Mouse (Mus musculus): ENCODE results near the gene Sgsm2. TPM values are rescaled to one million over a fixed set of nuclear protein-coding genes. Genes with fewer than 3 reads are reported as not detected.

The Sgsm2 gene
- polyA plus RNA-seq, 1 experiment = 2.3 TPM

GRCm38 (mm10) chr11:74831606-74832451 lies 65.0 kb downstream of the Sgsm2 start:
- H3K27ac ChIP-seq (ENCODE audit: insufficient read depth, low read depth, low read length) = peak overlapping the region; percentile 93
- H3K4me1 ChIP-seq (ENCODE audit: control insufficient read depth, insufficient read depth, low read length) = peaks cover 53% of the 10 kb centered on the region
- TF ChIP-seq CTCF (IDR thresholded peaks at IDR 0.05; ENCODE audit: low read depth, low read length) (no peak), POLR2A (IDR thresholded peaks at IDR 0.05; ENCODE audit: borderline replicate concordance, low read depth, low read length) (peak; percentile 62; the same call in 1 of the 2 replicates)
- H3K4me3 ChIP-seq (ENCODE audit: insufficient read depth, low read length) = peak overlapping the region; percentile 83

GRCm38 (mm10) chr11:74831191-74831605 lies 65.7 kb downstream of the Sgsm2 start:
- H3K4me1 ChIP-seq (ENCODE audit: control insufficient read depth, insufficient read depth, low read length) = peaks cover 54% of the 10 kb centered on the region

GRCm38 (mm10) chr11:74830256-74831161 lies 66.4 kb downstream of the Sgsm2 start, which contains the start of gene Mnt:
Gene Mnt, plus strand, starts transcription at chr11:74830920.
- no peak for TF ChIP-seq POLR2A (IDR thresholded peaks at IDR 0.05; ENCODE audit: borderline replicate concordance, low read depth, low read length)
- no peak for TF ChIP-seq CTCF (IDR thresholded peaks at IDR 0.05; ENCODE audit: low read depth, low read length)
- Histone ChIP-seq H3K4me3 (ENCODE audit: insufficient read depth, low read length) (peak within 1 kb of the TSS; percentile 83), H3K27ac (ENCODE audit: insufficient read depth, low read depth, low read length) (peak within 1 kb of the TSS; percentile 95), H3K4me1 (ENCODE audit: control insufficient read depth, insufficient read depth, low read length) (peaks cover 52% of the 10 kb centered on the region)

More at GRCm38 (mm10) chr11:74831191-74831605, 65.7 kb downstream of the Sgsm2 start:
- Histone ChIP-seq H3K4me3 (ENCODE audit: insufficient read depth, low read length) (peak overlapping the region; percentile 83), H3K27ac (ENCODE audit: insufficient read depth, low read depth, low read length) (peak overlapping the region; percentile 88)
- TF ChIP-seq POLR2A (IDR thresholded peaks at IDR 0.05; ENCODE audit: borderline replicate concordance, low read depth, low read length) = no peak
- TF ChIP-seq CTCF (IDR thresholded peaks at IDR 0.05; ENCODE audit: low read depth, low read length) = no peak

GRCm38 (mm10) chr11:74829812-74830211 lies 67.0 kb downstream of the Sgsm2 start:
- H3K27ac ChIP-seq (ENCODE audit: insufficient read depth, low read depth, low read length) = peak overlapping the region; percentile 95
- TF ChIP-seq CTCF (IDR thresholded peaks at IDR 0.05; ENCODE audit: low read depth, low read length) (no peak), POLR2A (IDR thresholded peaks at IDR 0.05; ENCODE audit: borderline replicate concordance, low read depth, low read length) (no peak)

DNA sequence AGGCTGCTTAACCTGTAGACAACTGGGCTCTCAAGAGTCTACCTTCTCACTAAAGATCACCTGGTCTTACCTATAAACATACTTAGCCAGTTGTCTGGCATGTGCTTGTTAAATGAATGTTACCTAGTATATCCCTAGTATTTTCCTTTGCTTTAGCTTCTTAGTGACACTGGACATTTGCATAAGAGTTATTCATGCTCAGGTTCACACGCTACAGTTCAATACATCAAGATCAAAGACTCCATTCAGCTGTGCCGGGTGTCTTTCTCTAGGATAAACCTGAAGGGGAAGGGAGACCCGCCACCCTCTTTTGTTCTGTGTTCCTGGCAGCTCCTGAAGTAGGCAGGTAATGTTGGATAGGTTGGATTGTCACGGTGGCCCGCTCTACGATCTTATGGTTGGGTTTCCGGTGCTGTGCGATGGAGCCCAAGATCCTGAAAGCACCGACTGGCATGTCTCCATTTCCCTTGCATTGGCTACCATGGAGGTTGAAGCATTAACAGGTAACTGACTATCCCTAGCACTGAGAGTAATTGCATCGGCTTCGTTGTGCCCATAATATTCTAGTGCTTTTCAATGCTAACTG lies 67.8 kb downstream of the Sgsm2 start:
- peaks cover 46% of the 10 kb centered on the region for H3K4me1 ChIP-seq (ENCODE audit: control insufficient read depth, insufficient read depth, low read length)
- peak overlapping the region; percentile 95 for H3K27ac ChIP-seq (ENCODE audit: insufficient read depth, low read depth, low read length)
- no peak for TF ChIP-seq POLR2A (IDR thresholded peaks at IDR 0.05; ENCODE audit: borderline replicate concordance, low read depth, low read length)
- no peak for TF ChIP-seq CTCF (IDR thresholded peaks at IDR 0.05; ENCODE audit: low read depth, low read length)
- H3K4me3 ChIP-seq (ENCODE audit: insufficient read depth, low read length) = peak overlapping the region; percentile 83

More at GRCm38 (mm10) chr11:74829812-74830211, 67.0 kb downstream of the Sgsm2 start:
- Histone ChIP-seq H3K4me3 (ENCODE audit: insufficient read depth, low read length) (peak overlapping the region; percentile 83), H3K4me1 (ENCODE audit: control insufficient read depth, insufficient read depth, low read length) (peaks cover 49% of the 10 kb centered on the region)

GRCm38 (mm10) chr11:74828404-74828931 lies 68.4 kb downstream of the Sgsm2 start:
- peak overlapping the region; percentile 95 for H3K27ac ChIP-seq (ENCODE audit: insufficient read depth, low read depth, low read length)
- no peak overlapping the region; the same call in 1 of the 2 replicates for H3K4me3 ChIP-seq (ENCODE audit: insufficient read depth, low read length)
- 0 out of 2 replicates have a peak, but pooled peaks have one; percentile 16 for TF ChIP-seq CTCF (IDR thresholded peaks at IDR 0.05; ENCODE audit: low read depth, low read length)
- no peak for TF ChIP-seq POLR2A (IDR thresholded peaks at IDR 0.05; ENCODE audit: borderline replicate concordance, low read depth, low read length)
- peaks cover 40% of the 10 kb centered on the region for H3K4me1 ChIP-seq (ENCODE audit: control insufficient read depth, insufficient read depth, low read length)

DNA sequence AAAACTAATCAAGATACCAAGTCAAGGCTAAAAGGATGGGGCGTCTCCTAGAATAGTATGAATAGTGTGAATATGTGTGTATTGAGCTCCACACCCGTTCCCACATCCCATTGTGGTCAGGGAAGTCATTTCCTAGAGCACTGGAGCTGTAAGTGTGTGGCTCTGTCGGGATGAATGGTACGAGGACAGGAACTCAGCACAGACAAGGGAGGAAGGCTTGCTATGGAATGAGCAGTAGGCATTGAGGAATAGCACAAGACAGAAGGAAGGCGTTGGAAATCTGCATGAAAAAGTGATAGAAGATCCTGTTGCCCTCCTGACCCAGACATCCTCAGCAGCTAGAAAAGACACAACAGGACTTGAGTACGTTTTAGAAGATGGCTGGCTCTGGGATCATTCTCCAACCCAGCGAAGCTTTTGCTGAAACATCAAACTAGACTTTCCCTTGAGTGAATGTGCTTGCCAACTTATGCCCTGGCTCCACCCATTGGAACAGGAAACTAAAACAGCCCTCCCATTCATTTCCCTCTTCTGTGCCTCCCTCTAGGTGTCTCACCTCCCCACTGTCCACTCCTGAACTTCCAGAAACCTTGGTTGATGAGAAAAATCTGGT lies 69.0 kb downstream of the Sgsm2 start:
- Histone ChIP-seq H3K4me1 (ENCODE audit: control insufficient read depth, insufficient read depth, low read length) (peaks cover 41% of the 10 kb centered on the region), H3K27ac (ENCODE audit: insufficient read depth, low read depth, low read length) (peak overlapping the region; percentile 95), H3K4me3 (ENCODE audit: insufficient read depth, low read length) (0 out of 2 replicates have a peak overlapping the region, but pooled peaks have one; percentile 1)
- TF ChIP-seq POLR2A (IDR thresholded peaks at IDR 0.05; ENCODE audit: borderline replicate concordance, low read depth, low read length) = no peak
- TF ChIP-seq CTCF (IDR thresholded peaks at IDR 0.05; ENCODE audit: low read depth, low read length) = no peak

GRCm38 (mm10) chr11:74826702-74827101 lies 70.2 kb downstream of the Sgsm2 start:
- Histone ChIP-seq H3K4me1 (ENCODE audit: control insufficient read depth, insufficient read depth, low read length) (peaks cover 41% of the 10 kb centered on the region), H3K27ac (ENCODE audit: insufficient read depth, low read depth, low read length) (peak overlapping the region; percentile 95), H3K4me3 (ENCODE audit: insufficient read depth, low read length) (no peak overlapping the region)
- TF ChIP-seq CTCF (IDR thresholded peaks at IDR 0.05; ENCODE audit: low read depth, low read length) (no peak), POLR2A (IDR thresholded peaks at IDR 0.05; ENCODE audit: borderline replicate concordance, low read depth, low read length) (no peak)
